Mouse (Mus musculus): ENCODE data around the gene Slit3.

Gene Slit3

DNA sequence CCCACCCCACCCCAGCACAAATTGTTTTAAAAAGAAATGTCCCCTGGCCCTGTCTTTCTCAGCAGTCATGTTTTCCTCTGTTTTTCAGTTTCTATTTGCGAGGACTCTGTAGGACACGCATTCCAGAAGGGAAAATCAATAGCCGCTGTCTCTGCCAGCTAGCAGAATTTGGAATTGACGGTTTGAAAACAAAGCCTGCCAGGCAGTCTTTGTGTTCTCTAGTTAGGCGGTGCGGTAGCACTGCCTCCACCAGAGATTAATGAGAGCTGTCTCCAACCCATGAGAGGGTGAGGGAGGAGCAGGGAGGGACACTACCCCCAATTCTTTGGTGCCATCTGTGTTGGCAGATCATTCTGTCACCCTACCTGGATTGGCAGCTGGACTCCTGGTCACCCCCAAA lies 392.3 kb downstream of the Slit3 start:
- DNase-seq (ENCODE audit: low read depth, low spot score): no peak

DNA sequence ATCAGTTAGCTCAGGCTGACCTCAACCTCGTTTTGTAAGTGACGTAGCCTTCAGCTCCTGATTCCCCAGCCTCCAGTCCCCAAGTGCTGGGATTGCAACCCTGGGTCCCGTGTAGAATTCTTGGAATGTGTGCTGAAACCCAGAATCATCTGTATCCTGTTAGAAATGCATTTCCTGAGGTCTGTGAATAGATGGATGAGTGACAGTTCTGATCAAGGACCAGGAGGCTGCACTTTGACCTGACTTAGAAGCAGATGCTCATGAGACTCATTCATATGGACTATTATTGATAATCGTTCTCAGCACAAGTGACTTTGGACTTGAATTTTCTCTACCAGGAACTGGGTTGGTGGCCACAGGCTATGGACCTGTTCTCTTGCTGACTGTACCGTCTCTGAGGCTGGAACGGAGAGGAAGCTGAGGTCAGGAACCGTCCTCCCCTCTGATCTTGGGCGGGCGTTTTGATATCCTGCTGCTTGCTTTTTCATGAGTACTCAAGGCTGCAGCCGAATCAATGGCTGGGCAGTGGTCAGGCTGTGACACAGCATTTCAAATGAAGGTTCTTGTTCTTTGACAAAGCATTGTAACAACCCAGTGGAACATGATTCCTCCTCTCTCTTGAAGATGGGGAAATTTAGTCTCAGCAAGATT lies 401.9 kb downstream of the Slit3 start:
- no peak for DNase-seq (ENCODE audit: low read depth, low spot score)

DNA sequence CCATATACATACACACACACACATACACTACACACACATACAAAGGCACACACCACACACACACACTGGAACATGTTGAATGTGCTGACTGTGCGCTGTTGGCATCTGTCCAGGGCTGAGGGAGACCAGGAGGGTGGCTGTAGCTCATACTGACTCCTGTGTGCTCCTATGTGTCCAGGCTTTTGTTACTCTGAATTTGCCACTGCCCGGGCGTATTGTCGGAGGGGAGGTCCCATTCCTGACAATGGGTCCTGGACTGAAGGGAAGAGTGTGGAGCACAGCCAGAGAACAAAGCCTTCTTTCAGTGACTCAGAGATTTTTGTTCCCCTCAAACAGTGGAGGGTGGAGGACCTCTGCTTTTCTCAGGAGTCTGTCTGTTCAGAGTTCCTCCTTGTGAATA lies 402.7 kb downstream of the Slit3 start:
- no peak for DNase-seq (ENCODE audit: low read depth, low spot score)

DNA sequence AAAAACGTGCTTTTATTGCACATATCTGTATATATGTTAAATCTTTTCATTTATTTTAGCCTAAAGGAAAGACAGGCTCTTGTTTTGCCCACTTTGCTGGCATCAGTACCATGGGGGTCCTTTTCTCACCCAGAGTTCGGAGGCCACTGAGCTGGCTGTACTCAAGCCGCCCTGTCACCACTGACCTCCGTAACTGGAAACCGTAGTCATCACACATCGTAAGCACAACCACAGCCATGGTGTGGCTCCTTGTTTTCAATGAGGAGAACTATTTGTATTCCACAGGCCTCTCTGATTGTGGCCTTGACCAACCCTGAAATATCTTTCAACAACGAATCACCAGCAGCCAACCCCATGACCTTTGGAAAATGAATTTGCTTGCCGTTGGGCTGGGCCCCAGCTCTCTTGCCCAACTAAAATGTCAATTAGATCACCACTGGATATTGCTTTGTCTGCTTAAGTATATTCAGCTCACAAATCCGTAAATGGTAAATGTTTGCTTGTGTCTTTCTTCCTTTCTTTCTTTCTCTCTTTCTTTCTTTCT lies 405.3 kb downstream of the Slit3 start:
- no peak for DNase-seq (ENCODE audit: low read depth, low spot score)

DNA sequence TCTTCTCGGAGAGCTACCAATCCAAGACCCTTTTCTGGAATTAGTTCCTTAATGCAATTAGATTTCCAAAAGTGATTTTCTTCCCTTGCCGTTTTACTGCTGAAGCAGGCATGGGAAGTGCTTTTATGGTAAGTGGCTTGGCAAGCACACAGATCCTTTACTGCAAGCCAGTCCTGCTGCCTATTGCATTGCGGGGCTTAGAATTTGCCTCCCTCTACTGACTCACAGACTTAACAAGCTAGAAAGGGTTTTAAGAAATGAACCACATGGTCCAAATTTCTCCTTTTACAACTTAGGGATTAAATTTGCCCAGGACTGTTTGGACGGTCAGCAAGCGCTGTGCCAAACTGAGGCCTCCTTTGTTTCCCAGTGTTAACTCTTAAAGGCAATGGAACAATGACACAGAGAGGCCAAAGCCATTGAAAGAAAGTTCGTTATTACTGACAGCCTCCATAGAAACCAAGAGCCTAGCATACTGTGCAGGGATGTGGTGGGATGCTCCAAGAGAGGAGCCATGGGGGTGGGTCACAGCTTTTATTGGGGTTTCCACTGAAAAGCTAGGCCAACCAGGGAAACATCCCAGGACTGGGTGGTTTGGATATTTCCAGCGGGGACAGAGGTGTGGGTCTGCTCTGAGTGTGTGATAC lies 406.9 kb downstream of the Slit3 start:
- no peak for DNase-seq (ENCODE audit: low read depth, low spot score)

DNA sequence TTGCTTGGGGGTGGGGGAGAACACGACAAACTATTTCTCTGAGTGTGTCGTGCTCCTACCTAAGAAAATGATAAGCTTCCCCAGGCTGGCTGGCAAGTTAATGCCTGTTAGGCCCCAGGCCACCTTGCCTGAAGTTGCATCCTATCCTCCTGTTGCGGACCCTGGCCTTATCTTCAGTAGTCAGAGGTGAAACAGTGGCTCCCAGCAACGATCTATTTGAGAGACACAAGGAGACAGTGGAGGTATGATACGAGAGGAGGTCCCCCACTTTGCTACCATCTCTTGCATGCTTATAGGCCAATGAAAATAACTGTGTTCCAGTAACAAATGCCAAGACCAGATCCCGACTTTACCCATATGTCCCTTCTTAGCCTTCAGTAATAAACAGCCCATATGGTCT lies 414.0 kb downstream of the Slit3 start:
- DNase-seq (ENCODE audit: low read depth, low spot score): no peak

DNA sequence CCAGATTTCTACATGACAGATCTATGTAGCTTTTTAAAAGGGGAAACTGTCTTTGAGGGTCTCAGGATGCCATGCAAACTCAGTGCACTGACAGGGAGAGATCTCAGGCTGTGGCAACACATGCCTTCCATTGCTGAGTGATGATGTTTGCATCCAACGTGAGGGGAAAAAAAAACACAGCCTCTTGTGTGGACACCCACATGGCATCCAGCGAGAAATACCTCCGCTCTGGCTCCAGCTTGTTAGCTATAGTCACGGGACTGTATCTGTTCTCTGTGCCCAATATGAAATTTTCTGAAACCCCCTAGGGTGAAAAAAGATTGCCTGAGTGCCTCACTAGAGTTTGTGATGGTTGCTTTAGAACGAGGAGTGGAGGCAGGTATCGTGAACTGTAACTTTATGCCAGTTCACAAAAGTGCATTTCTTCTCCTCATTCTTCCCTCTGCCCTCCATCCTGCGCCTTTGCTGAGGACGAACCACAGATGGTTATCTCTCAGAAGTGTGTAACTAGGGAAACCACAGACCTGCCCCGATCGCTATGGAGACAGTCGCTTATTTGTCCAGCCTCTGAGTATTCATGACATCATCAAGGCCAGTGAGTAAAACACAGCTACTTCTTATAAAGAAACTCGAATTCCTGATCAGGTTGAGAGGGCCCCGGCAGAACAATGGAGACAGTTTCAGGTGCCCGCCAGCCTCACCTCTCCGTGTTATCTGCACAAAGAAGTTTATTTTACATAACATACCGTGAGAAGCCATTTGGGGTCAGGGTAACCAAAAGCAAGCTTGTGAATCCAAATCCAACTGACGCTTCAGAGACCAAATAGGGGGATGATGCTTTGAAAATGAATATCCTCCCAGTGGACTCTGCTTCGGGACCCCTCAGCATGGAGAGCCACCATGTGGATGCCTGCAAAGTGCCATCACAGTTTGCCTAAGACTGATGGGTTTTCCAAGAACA lies 416.4 kb downstream of the Slit3 start:
- DNase-seq (ENCODE audit: low read depth, low spot score): no peak

DNA sequence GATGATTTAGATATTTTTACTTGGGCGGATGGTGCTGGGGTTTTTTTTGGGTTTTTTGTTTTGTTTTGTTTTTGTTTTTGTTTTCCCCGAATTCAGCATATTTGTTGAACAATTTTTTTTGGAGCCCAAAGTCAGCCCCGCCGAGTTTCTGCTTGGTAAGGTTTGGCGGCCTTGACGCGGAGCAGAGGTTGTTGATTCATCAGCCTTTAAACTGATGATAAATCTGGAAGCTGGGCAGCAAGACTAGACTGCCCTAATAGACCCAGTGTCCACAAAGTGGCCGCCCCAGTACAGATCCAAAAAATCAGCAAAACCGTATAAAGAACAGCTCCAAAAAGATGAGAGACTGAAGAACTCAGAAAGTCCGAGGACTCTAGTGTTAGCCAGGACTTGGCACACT lies 421.7 kb downstream of the Slit3 start:
- DNase-seq (ENCODE audit: low read depth, low spot score): no peak

DNA sequence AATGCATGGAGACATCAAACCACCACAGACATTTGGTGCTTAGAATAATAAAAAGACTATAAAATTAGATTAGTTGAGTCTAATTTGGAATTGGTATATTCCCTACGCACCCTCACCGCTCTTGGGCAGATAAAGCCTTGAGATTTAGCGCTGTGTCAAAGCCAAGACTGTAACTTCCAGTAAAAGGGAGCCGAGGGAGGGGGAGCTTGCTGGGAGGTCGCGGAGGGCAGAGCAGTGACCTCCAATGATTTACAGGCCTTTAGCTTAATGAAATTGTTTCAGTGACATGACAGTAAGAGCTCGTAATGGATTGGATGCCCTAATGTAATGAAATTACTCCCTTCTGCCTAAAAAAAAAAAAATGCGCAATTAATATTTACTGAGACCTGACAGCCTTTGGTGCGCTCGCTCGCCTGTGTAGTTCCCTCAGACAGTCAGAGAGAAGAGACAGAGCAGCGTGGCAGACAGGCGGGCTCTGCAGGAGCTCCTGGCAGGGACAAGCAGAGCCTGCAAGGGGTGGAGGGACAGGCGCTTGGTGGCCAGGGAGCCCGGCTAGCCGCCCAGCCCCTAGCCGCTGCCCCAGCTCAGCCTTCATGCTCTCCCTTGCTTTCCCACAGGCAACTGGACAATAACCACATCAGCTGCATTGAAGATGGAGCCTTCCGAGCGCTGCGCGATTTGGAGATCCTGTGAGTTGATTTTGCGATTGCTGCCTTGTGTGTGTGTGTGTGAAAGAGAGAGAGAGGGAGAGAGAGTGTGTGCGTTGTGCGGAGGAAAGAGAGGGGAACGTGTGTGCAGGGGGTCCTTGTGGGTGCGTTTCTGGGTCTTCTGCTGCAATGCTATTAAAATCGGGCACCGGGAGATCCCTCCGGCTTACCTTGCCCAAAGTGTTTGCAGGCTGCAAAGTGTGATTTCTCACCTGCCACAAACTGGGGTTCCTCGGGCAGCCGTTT lies 423.4 kb downstream of the Slit3 start:
- peak; percentile 42 for DNase-seq (ENCODE audit: low read depth, low spot score)

DNA sequence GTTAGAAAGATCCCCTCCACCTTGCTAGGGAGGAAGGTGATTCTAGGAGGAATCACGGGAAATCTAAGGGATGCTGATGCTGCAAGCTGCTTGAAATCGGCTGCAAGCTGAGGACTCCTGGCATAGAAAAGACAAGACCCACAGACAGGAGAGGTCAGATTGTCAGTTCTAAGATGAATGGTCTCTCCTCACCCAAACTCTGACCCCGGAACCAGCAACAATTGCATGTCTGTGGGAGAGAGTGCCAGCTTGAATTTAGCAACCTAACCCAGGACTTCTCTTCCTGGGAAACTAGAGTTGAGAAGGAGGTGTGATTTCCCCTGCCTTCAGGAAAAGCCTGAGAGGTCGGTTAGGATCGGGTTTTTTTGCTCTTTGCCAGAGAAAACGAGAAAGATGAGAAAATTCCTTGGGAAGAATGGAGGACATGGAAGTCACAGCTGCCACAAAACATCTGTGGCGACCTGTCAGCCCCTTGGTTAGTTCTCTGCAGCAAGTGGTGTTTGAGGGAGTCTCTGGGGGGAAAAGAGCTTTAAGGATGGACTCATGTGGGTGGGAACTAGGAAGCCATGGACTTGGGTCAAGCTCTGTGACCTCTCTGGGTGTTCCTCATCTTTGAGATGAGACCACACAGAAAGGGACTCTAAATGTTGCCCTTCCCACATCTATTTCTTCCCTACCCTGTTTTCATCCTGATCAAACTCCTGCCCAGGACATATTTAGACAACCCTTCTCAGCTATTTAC lies 425.2 kb downstream of the Slit3 start:
- DNase-seq (ENCODE audit: low read depth, low spot score): no peak

DNA sequence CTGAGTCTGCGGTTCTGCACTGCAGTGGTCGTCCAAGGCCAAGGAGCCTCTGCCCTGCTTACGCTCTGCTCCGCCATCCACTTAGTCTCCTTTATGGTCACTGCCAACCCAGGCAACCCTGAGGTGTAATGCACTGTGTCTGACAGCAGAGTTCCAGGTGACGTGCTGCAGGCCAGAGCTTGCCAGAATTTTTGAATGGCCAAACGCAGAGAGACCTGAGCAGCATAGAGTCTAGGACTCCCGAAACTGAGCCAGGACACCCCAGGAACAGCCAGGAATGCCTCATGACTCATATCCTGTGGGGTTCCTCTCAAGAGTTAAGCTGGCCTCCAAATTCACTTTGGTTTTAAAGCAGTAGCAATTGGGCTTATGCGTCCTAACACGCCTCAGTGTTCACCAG lies 429.0 kb downstream of the Slit3 start:
- DNase-seq (ENCODE audit: low read depth, low spot score): no peak

DNA sequence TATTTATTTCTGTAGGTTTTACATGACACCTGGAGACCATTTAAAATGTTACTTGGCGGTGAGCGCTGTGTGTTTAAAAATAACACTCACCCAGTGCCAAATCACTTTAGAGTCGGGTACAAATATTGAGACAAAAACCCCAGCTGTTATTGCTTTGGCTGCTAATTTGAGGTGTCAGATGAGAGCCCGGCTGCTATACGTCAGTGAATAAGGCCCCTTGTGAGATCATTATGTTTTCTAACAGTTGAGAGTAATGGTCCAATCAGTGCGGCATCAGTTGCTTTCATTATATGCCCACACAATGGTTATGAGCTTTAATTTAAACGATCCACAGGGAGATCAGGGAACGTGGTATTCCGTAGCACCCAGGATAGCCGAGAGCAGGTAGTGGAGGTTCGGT lies 435.2 kb downstream of the Slit3 start:
- DNase-seq (ENCODE audit: low read depth, low spot score): no peak

DNA sequence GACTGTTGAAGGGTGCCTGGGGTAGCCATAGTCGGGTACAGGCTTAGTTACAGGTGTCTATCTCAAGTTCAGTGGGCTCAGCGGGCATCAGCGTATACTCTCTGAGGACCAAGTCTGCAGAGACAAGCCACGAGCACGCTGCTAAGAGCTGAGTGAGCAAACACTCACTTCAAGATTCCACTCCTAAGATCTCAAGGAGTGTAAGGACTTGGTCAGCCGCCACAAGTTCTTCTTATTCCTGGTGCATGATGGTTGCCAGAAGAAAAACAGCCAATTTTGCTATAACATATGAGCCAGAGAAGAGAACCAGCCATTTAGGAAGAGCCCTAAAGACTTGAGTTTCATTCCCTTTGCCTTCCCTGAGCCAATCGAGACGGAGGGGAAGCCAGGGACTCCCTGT lies 436.5 kb downstream of the Slit3 start:
- no peak for DNase-seq (ENCODE audit: low read depth, low spot score)

DNA sequence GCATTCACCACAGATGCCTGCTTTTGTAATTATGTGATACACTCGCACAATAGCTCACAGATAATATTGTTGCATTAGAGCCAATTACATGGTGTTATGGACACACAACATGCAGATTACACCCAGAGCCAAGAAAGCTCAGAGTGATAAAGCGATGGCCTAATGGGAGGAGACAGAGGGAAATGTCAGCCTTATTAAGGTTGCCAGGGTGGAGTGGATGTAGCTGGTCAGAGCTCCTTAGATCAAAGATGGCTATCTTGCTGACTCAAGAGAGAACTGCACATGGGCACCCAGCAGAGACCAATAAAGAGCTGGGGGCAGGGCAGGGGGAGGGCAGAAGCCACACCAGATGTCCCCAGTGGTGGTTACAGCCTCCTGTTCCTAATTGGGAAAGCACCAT lies 437.3 kb downstream of the Slit3 start:
- no peak for DNase-seq (ENCODE audit: low read depth, low spot score)

DNA sequence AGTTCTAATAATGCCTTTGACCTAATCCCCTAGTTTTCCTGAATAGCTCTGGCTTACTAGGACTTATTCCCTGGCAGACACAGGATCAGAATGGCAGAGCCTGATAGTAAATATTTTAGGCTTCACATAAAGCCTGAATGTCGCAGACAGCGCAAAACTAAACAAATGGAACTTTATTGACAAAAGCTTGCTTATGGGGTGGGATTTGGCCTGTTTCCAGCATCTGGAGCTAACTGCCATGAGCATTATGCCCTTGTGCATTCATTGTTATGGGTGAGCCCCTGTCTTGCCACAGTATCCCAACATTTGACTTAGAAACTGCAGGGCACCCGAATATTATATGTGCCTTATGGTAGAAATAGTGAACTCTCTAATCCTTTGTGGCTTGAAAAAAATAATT lies 438.4 kb downstream of the Slit3 start:
- no peak for DNase-seq (ENCODE audit: low read depth, low spot score)

DNA sequence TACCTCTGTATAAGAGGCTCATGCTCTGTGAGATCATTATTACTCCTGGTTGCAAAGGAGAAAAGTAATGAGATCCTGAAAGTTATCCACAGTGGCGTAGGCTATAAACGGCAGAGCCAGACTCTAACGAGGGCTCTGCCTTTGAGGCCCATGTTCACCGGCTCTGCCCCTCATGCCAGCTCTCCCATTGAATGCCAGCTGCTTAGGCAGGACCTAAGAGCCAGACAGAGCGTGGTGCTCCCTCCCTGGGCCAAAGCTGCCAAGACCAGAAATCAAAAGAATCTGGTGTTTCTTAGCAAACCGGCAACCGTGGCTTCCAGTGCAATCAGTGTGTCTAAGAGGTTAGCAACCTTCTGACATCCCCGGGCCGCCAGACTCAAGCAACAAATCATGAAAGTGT lies 440.7 kb downstream of the Slit3 start:
- DNase-seq (ENCODE audit: low read depth, low spot score): no peak

DNA sequence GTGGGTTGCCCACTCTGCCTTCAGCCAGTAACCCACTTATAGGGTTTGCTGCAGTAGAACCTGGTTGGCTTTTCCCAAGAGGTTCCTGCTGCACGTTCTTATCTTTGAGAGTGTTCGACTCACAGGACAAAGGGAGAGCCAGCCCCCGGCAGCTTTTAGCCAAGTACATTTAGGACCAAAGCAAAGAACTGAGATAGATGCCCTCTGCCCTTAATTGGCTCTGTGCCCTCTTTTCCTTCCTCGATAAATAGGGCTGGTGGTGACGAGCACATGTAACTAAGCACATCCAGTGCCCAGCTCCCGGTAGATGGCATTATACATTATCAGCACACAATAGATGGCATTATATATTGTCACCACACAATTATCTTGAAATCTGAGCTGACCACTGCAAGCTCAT lies 444.3 kb downstream of the Slit3 start:
- no peak for DNase-seq (ENCODE audit: low read depth, low spot score)

DNA sequence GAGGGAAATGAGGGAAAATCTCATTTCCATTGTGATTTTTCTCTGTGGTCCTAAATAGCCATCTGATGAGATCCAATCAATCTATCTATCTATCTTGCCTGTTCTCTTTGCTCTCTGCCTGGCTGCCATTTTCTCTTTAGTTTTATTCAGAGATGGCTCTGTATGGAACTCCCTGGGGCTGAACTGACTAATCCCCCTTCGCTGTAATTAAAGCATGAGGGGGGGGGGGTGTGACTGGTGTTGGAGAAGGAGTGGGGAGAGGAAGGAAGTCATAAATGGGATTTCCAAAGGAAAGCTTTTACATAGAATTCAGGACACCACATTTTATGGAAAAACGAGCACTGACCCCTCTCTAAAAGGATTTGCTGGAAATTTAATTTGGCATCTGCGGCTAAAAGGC lies 445.7 kb downstream of the Slit3 start:
- DNase-seq (ENCODE audit: low read depth, low spot score): no peak

DNA sequence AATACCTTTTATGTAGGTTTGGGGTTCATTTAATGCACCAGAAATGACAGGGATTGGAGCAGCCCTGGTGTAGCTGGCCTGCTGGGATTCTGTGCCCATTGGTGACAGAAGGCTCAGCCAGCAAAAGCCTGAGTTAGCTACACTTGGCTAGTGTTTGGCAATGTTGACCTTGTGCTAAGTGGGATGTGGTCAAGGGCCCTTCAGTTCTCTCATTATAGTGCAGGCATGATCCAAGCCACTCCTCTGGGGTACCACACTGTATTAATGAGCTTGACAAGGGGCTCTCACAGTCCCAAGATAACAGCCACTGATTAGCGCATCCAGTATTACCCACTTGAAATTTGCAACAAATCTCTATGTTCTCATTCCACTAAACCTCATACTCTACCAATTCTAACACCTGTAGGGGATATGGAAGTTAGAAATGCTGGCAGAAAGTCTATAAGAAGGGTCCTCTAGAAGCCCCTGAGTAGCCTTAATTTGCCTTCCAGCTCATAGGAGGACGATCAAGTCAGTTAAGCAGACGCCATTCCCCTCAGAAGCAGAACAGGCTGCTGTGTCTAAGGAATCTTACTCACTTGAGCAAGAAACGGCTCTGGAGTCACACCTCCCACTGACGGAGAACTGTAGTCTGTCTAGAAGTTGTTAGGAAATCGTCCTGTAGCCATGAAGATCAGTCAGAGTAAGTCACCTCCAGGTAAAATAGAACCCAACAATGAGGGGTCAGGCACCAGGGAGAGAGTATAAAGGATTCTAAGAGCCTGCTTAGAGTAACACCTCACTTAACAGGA lies 448.3 kb downstream of the Slit3 start:
- no peak for DNase-seq (ENCODE audit: low read depth, low spot score)

DNA sequence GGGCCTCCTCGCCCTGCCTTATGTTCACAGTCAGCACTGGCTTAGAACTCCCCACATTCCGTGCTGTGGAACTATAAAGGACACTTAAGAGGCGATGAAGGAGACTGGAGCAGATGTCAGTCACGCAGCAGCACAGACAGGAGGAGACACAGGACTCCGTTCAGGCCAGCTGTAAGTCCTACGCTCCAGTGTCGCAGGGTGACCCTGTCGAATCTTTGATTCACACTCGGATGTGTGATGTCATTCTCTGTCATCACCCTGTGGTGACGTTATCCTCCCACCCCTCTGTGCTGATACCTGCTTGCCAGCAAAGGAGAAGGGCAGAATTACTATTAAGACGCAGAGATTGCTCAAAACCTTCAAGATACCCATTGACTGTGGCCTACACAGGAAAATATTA lies 448.9 kb downstream of the Slit3 start:
- no peak for DNase-seq (ENCODE audit: low read depth, low spot score)
